Mouse (Mus musculus) intestine, embryonic 16.5 days (tissue): Measurements from ENCODE around the gene Abcc1. TPM values are rescaled to one million over a fixed set of nuclear protein-coding genes. Genes with fewer than 3 reads are reported as not detected.

ENCODE experiments used
- ATAC-seq: fragments of 200-750 bp; cut with Nextera tagmentation; 2 replicates; pipeline ENCODE4 v1.8.0; 2017; ENCODE audit warnings: moderate TSS enrichment, moderate library complexity
- H3K27ac ChIP-seq: fragments of 300-500 bp; sonication (generic); 2 replicates; pipeline ENCODE4 v1.5.1; 2014; ENCODE audit warnings: mild to moderate bottlenecking, low read length
- H3K27me3 ChIP-seq: fragments of 300-500 bp; sonication (generic); replicated peaks from 2 replicates; pipeline ENCODE4 v1.6.1; 2014; ENCODE audit warnings: low read length, control low read depth, mixed read lengths; ENCODE audit not compliant: control insufficient read depth, insufficient read depth
- H3K36me3 ChIP-seq: fragments of 300-500 bp; sonication (generic); 2 replicates; pipeline ENCODE4 v1.6.1; 2014; ENCODE audit warnings: low read length, control low read depth; ENCODE audit not compliant: control insufficient read depth, insufficient read depth
- H3K4me1 ChIP-seq: fragments of 300-500 bp; sonication (generic); 2 replicates; pipeline ENCODE4 v1.6.1; 2014; ENCODE audit warnings: low read length, control low read depth, mixed read lengths; ENCODE audit not compliant: control insufficient read depth, insufficient read depth
- H3K4me2 ChIP-seq: fragments of 300-500 bp; sonication (generic); 2 replicates; pipeline ENCODE4 v1.6.1; 2014; ENCODE audit warnings: low read depth, low read length, control low read depth
- H3K4me3 ChIP-seq: fragments of 300-500 bp; sonication (generic); 2 replicates; pipeline ENCODE4 v1.5.1; 2014; ENCODE audit warnings: mild to moderate bottlenecking, low read length
- H3K9ac ChIP-seq: fragments of 300-500 bp; sonication (generic); 2 replicates; pipeline ENCODE4 v1.6.1; 2014; ENCODE audit warnings: low read depth, low read length
- H3K9me3 ChIP-seq: fragments of 300-500 bp; sonication (generic); 2 replicates; pipeline ENCODE4 v1.6.1; 2016; ENCODE audit warnings: low read length, control low read depth; ENCODE audit not compliant: control insufficient read depth
- WGBS: fragments of 180-500 bp; shearing (Covaris S2); extraction: QIAGEN DNeasy Blood & Tissue Kit; methylation state at CpG from one replicate; pipeline ENCODE4 v1.1.7; 2014; 5-methylcytosine and 5-hydroxymethylcytosine counted together
- polyA plus RNA-seq: library from polyadenylated mRNA; unstranded; fragments of >200 nt; fragmentation: Nextera tagmentation; extraction: Ambion mirVana; gene quantifications from 2 replicates; pipeline ENCODE4 v1.2.1, GENCODE M21; 2015

Gene Abcc1
- polyA plus RNA-seq, 1 experiment from 2014 or later: 7.1 TPM

GRCm38 (mm10) chr16:14468841-14469240 is 107.5 kb downstream of the Abcc1 start:
- H3K4me1 ChIP-seq: no peaks in the 10 kb centered on the region
- ATAC-seq: no peak
- H3K36me3 ChIP-seq: peaks cover 4% of the 10 kb centered on the region
- H3K4me3 ChIP-seq: no peak overlapping the region
- H3K27me3 ChIP-seq: no peaks in the 10 kb centered on the region
- H3K9ac ChIP-seq: no peak overlapping the region
- H3K4me2 ChIP-seq: no peak overlapping the region
- no peak overlapping the region for H3K27ac ChIP-seq
- 95% methylated on average over 5 of the region's 5 CpGs for WGBS
- no peaks in the 10 kb centered on the region for H3K9me3 ChIP-seq

GRCm38 (mm10) chr16:14472171-14472570 is 110.8 kb downstream of the Abcc1 start:
- Histone ChIP-seq H3K27ac (no peak overlapping the region), H3K9ac (no peak overlapping the region), H3K4me1 (no peaks in the 10 kb centered on the region), H3K9me3 (no peaks in the 10 kb centered on the region), H3K4me3 (no peak overlapping the region), H3K27me3 (no peaks in the 10 kb centered on the region), H3K4me2 (no peak overlapping the region), H3K36me3 (peaks cover 3% of the 10 kb centered on the region; the same call in 1 of the 2 replicates)
- WGBS: 93% methylated on average over 5 of the region's 5 CpGs
- no peak for ATAC-seq

- no peak for ATAC-seq
- Histone ChIP-seq H3K36me3 (peaks cover 3% of the 10 kb centered on the region; the same call in 1 of the 2 replicates), H3K9me3 (no peaks in the 10 kb centered on the region), H3K4me1 (no peaks in the 10 kb centered on the region), H3K9ac (no peak overlapping the region), H3K4me2 (no peak overlapping the region), H3K27ac (no peak overlapping the region), H3K4me3 (no peak overlapping the region), H3K27me3 (no peaks in the 10 kb centered on the region)
- WGBS: 94% methylated on average over 7 of the region's 7 CpGs
Measured at GRCm38 (mm10) chr16:14473686-14474085, 112.3 kb downstream of the Abcc1 start.

DNA sequence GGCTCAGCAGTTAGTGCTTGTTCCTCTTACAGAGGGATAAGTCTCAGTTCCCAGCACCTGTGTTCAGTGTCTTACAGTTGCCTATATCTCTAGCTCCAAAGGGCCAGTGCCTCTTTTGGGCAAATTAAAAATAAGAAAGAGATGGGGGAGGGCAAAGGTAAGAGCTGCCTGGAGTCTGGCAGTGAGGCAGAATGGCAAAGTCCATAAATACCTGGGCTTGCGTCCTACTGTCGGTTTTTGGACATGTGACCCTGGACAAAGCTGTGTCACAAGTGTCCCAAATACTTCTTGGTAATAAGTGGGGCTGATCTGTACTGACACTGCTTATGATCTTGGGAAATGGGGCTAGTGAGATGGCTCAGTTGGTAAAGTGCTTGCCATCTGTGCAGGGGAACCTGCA is 113.6 kb downstream of the Abcc1 start:
- Histone ChIP-seq H3K9me3 (no peaks in the 10 kb centered on the region), H3K4me3 (no peak overlapping the region), H3K27me3 (no peaks in the 10 kb centered on the region), H3K9ac (no peak overlapping the region), H3K4me2 (no peak overlapping the region), H3K4me1 (no peaks in the 10 kb centered on the region), H3K27ac (no peak overlapping the region), H3K36me3 (peaks cover 3% of the 10 kb centered on the region; the same call in 1 of the 2 replicates)
- WGBS: 92% methylated on average over 2 of the region's 2 CpGs
- ATAC-seq: no peak

- H3K27me3 ChIP-seq: no peaks in the 10 kb centered on the region
- H3K9ac ChIP-seq: no peak overlapping the region
- H3K4me2 ChIP-seq: no peak overlapping the region
- no peak overlapping the region for H3K4me3 ChIP-seq
- no peak overlapping the region for H3K27ac ChIP-seq
- no peaks in the 10 kb centered on the region for H3K9me3 ChIP-seq
- H3K4me1 ChIP-seq: no peaks in the 10 kb centered on the region
- H3K36me3 ChIP-seq: peaks cover 3% of the 10 kb centered on the region; the same call in 1 of the 2 replicates
- WGBS: 81% methylated on average over 8 of the region's 8 CpGs
- no peak for ATAC-seq
Measured at GRCm38 (mm10) chr16:14476056-14476455, 114.7 kb downstream of the Abcc1 start.

- H3K27me3 ChIP-seq: no peaks in the 10 kb centered on the region
- H3K4me2 ChIP-seq: no peak overlapping the region
- no peak overlapping the region for H3K4me3 ChIP-seq
- H3K36me3 ChIP-seq: peaks cover 3% of the 10 kb centered on the region; the same call in 1 of the 2 replicates
- no peak overlapping the region for H3K27ac ChIP-seq
- no peaks in the 10 kb centered on the region for H3K4me1 ChIP-seq
- H3K9me3 ChIP-seq: no peaks in the 10 kb centered on the region
- WGBS: 86% methylated on average over 9 of the region's 9 CpGs
- H3K9ac ChIP-seq: no peak overlapping the region
- ATAC-seq: no peak
Measured at GRCm38 (mm10) chr16:14476701-14477400, 115.5 kb downstream of the Abcc1 start.

- no peak overlapping the region for H3K27ac ChIP-seq
- H3K4me2 ChIP-seq: no peak overlapping the region
- H3K4me3 ChIP-seq: no peak overlapping the region
- ATAC-seq: no peak
- H3K9ac ChIP-seq: no peak overlapping the region
- H3K9me3 ChIP-seq: no peaks in the 10 kb centered on the region
- no peaks in the 10 kb centered on the region for H3K4me1 ChIP-seq
- 59% methylated on average over 10 of the region's 10 CpGs for WGBS
- H3K36me3 ChIP-seq: peaks cover 3% of the 10 kb centered on the region; the same call in 1 of the 2 replicates
- H3K27me3 ChIP-seq: no peaks in the 10 kb centered on the region
Measured at GRCm38 (mm10) chr16:14477510-14478300, 116.3 kb downstream of the Abcc1 start.

- Histone ChIP-seq H3K9ac (no peak overlapping the region), H3K27ac (no peak overlapping the region), H3K4me3 (no peak overlapping the region), H3K4me2 (no peak overlapping the region), H3K36me3 (no peaks in the 10 kb centered on the region), H3K4me1 (no peaks in the 10 kb centered on the region), H3K9me3 (no peaks in the 10 kb centered on the region), H3K27me3 (no peaks in the 10 kb centered on the region)
- ATAC-seq: no peak
- 94% methylated on average over 2 of the region's 2 CpGs for WGBS
Measured at GRCm38 (mm10) chr16:14479641-14480040, 118.3 kb downstream of the Abcc1 start.

DNA sequence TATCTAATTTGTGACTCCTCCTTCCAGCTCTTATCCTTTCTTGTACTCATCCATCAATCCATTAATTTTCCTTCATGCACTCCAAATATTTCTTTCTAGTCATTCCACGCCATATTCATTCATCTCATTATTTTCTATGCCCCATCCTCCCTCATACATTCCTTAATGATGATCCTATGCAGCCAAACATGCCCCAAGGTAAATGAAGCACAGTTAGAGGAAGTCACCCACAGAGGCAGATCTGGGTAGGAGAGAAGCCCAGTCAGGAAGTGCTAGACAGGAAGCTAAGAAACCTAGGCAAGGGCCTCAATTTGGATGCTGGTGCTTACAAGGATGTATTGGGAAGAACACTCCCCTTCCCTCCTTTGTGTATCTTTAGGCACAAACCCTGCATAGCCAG is 121.9 kb downstream of the Abcc1 start:
- ATAC-seq: no peak
- no peak overlapping the region for H3K27ac ChIP-seq
- H3K36me3 ChIP-seq: no peaks in the 10 kb centered on the region
- no peak overlapping the region for H3K9ac ChIP-seq
- H3K4me1 ChIP-seq: no peaks in the 10 kb centered on the region
- H3K9me3 ChIP-seq: no peaks in the 10 kb centered on the region
- H3K4me2 ChIP-seq: no peak overlapping the region
- no peaks in the 10 kb centered on the region for H3K27me3 ChIP-seq
- 70% methylated on average over 1 of the region's 1 CpGs for WGBS
- H3K4me3 ChIP-seq: no peak overlapping the region
